In genomic region chr7:127874812-127875626, GRCm38 (mm10) we compare ENCODE assay signal across 8 mouse cellular contexts. TPM values are rescaled to one million over a fixed set of nuclear protein-coding genes. Genes with fewer than 3 reads are reported as not detected.
DNase-seq lines count a peak whose midpoint lies in the region; ATAC-seq and TF ChIP-seq lines count a peak whose summit lies in the region.

No protein-coding gene starts in this region.

- H3K4me1 ChIP-seq in heart, embryonic 13.5 days = peaks cover 31% of the 10 kb centered on the region
- no peaks in the 10 kb centered on the region for H3K4me1 ChIP-seq in ES-Bruce4 (ENCODE audit: control insufficient read depth, insufficient read depth, low read length)
- H3K4me1 ChIP-seq in forebrain, embryonic 15.5 days = peaks cover 28% of the 10 kb centered on the region

- no peak for TF ChIP-seq CTCF in ES-Bruce4 (IDR thresholded peaks at IDR 0.05; ENCODE audit: low read depth, low read length)

- TF ChIP-seq EP300 in ES-Bruce4 (IDR thresholded peaks at IDR 0.05; ENCODE audit: insufficient read depth, low read depth, low read length) = no peak

- TF ChIP-seq POLR2A in ES-Bruce4 (IDR thresholded peaks at IDR 0.05; ENCODE audit: insufficient read depth, low read length) = no peak

- no peak for DNase-seq in heart, adult 11 months
- DNase-seq in urinary bladder, postnatal 14 days (ENCODE audit: low spot score) = no peak
- no peak for DNase-seq in right cerebral cortex, postnatal 36 days (ENCODE audit: low spot score in 2 of 2)
- no peak for DNase-seq in kidney, adult 18-20 months

- WGBS in heart, embryonic 13.5 days = 5% methylated on average over 20 of the region's 20 CpGs
- 4% methylated on average over 20 of the region's 20 CpGs for WGBS in forebrain, embryonic 15.5 days

- H3K27me3 ChIP-seq in heart, embryonic 13.5 days (replicated peaks) = no peaks in the 10 kb centered on the region
- no peaks in the 10 kb centered on the region for H3K27me3 ChIP-seq in ES-Bruce4 (ENCODE audit: control insufficient read depth, insufficient read depth, low read length, poor library complexity, severe bottlenecking)
- H3K27me3 ChIP-seq in forebrain, embryonic 15.5 days = no peaks in the 10 kb centered on the region

- H3K36me3 ChIP-seq in heart, embryonic 13.5 days = peaks cover 53% of the 10 kb centered on the region
- H3K36me3 ChIP-seq in ES-Bruce4 (ENCODE audit: control insufficient read depth, insufficient read depth, low read length, poor library complexity, severe bottlenecking) = peaks cover 12% of the 10 kb centered on the region
- H3K36me3 ChIP-seq in forebrain, embryonic 15.5 days = peaks cover 33% of the 10 kb centered on the region

- H3K4me3 ChIP-seq in heart, embryonic 13.5 days = peak overlapping the region; percentile 97
- peak overlapping the region; percentile 86 for H3K4me3 ChIP-seq in ES-Bruce4 (ENCODE audit: low read depth, low read length)
- peak overlapping the region; percentile 90 for H3K4me3 ChIP-seq in forebrain, embryonic 15.5 days

- peak overlapping the region; percentile 98 for H3K9ac ChIP-seq in heart, embryonic 13.5 days
- H3K9ac ChIP-seq in ES-Bruce4 (ENCODE audit: low read depth, poor library complexity, severe bottlenecking) = peak overlapping the region; percentile 95
- H3K9ac ChIP-seq in forebrain, embryonic 15.5 days (replicated peaks) = peak overlapping the region; percentile 99

- no peaks in the 10 kb centered on the region for H3K9me3 ChIP-seq in heart, embryonic 13.5 days
- H3K9me3 ChIP-seq in ES-Bruce4 (replicated peaks; ENCODE audit: control insufficient read depth, insufficient read depth, low read length, poor library complexity, severe bottlenecking) = no peaks in the 10 kb centered on the region
- no peaks in the 10 kb centered on the region for H3K9me3 ChIP-seq in forebrain, embryonic 15.5 days

- H3K27ac ChIP-seq in heart, embryonic 13.5 days (replicated peaks) = peak overlapping the region; percentile 99
- H3K27ac ChIP-seq in ES-Bruce4 (ENCODE audit: insufficient read depth, low read length) = peak overlapping the region; percentile 21
- peak overlapping the region; percentile 100 for H3K27ac ChIP-seq in forebrain, embryonic 15.5 days (replicated peaks)

- H3K4me2 ChIP-seq in heart, embryonic 13.5 days = peak overlapping the region; percentile 95
- H3K4me2 ChIP-seq in forebrain, embryonic 15.5 days (replicated peaks) = peak overlapping the region; percentile 67

- ATAC-seq in heart, embryonic 13.5 days (ENCODE audit: extremely low read depth, insufficient number of reproducible peaks, low FRiP score, low TSS enrichment) = no peak
- ATAC-seq in forebrain, embryonic 15.5 days (replicated peaks) = peak; percentile 38
- ATAC-seq in megakaryocyte progenitor cell, adult 5-6 weeks (replicated peaks; ENCODE audit: poor library complexity) = peak; percentile 7; the same call in 1 of the 2 replicates

RNA-seq across cellular contexts. Expression of gene Zfp646, which starts 1.0 kb away (rescaled TPM):
- polyA plus RNA-seq in heart, embryonic 13.5 days (2015; fragmentation: Nextera tagmentation; extraction: Ambion mirVana) = 5.6 and 6.6 TPM in 2 replicates
- 42.5 TPM in 2 replicates for polyA plus RNA-seq in ES-Bruce4 (2011; ENCODE audit: insufficient read depth, insufficient read length, low read depth, missing spikeins)
- polyA plus RNA-seq in forebrain, embryonic 15.5 days (2015; fragmentation: Nextera tagmentation; extraction: Ambion mirVana) = 13.2 and 13.7 TPM in 2 replicates
- total RNA-seq in megakaryocyte progenitor cell, adult 5-6 weeks (2015) = 18.7 and 19.4 TPM in 2 replicates
- total RNA-seq in megakaryocyte progenitor cell, adult 5-6 weeks (2017) = 31.6 and 38.2 TPM in 2 replicates

RNA-seq across cellular contexts. Expression of gene Zfp668, which starts 1.6 kb away (rescaled TPM):
- 9.7 and 10.4 TPM in 2 replicates for polyA plus RNA-seq in heart, embryonic 13.5 days (2015; fragmentation: Nextera tagmentation; extraction: Ambion mirVana)
- 15.3 and 17.1 TPM in 2 replicates for polyA plus RNA-seq in ES-Bruce4 (2011; ENCODE audit: insufficient read depth, insufficient read length, low read depth, missing spikeins)
- 46.2 and 48.4 TPM in 2 replicates for polyA plus RNA-seq in forebrain, embryonic 15.5 days (2015; fragmentation: Nextera tagmentation; extraction: Ambion mirVana)
- 5.7 and 7.4 TPM in 2 replicates for total RNA-seq in megakaryocyte progenitor cell, adult 5-6 weeks (2015)
- 2.9 and 6.7 TPM in 2 replicates for total RNA-seq in megakaryocyte progenitor cell, adult 5-6 weeks (2017)

RNA-seq across cellular contexts. Expression of gene Prss53, which starts 15.8 kb away (rescaled TPM):
- 1.4 and 1.5 TPM in 2 replicates for polyA plus RNA-seq in heart, embryonic 13.5 days (2015; fragmentation: Nextera tagmentation; extraction: Ambion mirVana)
- 0.46 and 0.67 TPM in 2 replicates for polyA plus RNA-seq in ES-Bruce4 (2011; ENCODE audit: insufficient read depth, insufficient read length, low read depth, missing spikeins)
- polyA plus RNA-seq in forebrain, embryonic 15.5 days (2015; fragmentation: Nextera tagmentation; extraction: Ambion mirVana) = 0.78 and 0.92 TPM in 2 replicates
- 0.15 and 0.39 TPM in 2 replicates for total RNA-seq in megakaryocyte progenitor cell, adult 5-6 weeks (2015)
- total RNA-seq in megakaryocyte progenitor cell, adult 5-6 weeks (2017) = not detected in 2 replicates

RNA-seq across cellular contexts. Expression of gene Gm21974, which starts 20.2 kb away (rescaled TPM):
- polyA plus RNA-seq in heart, embryonic 13.5 days (2015; fragmentation: Nextera tagmentation; extraction: Ambion mirVana) = not detected in 2 replicates
- not detected in 2 replicates for polyA plus RNA-seq in ES-Bruce4 (2011; ENCODE audit: insufficient read depth, insufficient read length, low read depth, missing spikeins)
- polyA plus RNA-seq in forebrain, embryonic 15.5 days (2015; fragmentation: Nextera tagmentation; extraction: Ambion mirVana) = not detected in 2 replicates
- total RNA-seq in megakaryocyte progenitor cell, adult 5-6 weeks (2015) = not detected in 2 replicates
- total RNA-seq in megakaryocyte progenitor cell, adult 5-6 weeks (2017) = not detected in 2 replicates

RNA-seq across cellular contexts. Expression of gene Vkorc1, which starts 20.4 kb away (rescaled TPM):
- polyA plus RNA-seq in heart, embryonic 13.5 days (2015; fragmentation: Nextera tagmentation; extraction: Ambion mirVana) = 109 and 120 TPM in 2 replicates
- polyA plus RNA-seq in ES-Bruce4 (2011; ENCODE audit: insufficient read depth, insufficient read length, low read depth, missing spikeins) = 31.8 and 35.1 TPM in 2 replicates
- 65.7 and 69.7 TPM in 2 replicates for polyA plus RNA-seq in forebrain, embryonic 15.5 days (2015; fragmentation: Nextera tagmentation; extraction: Ambion mirVana)
- 125 and 145 TPM in 2 replicates for total RNA-seq in megakaryocyte progenitor cell, adult 5-6 weeks (2015)
- 30.7 and 39.6 TPM in 2 replicates for total RNA-seq in megakaryocyte progenitor cell, adult 5-6 weeks (2017)

Comparison
In these comparisons a context has a peak if more than half of its experiments do, and no peak if none do; other contexts are left out.
1. H3K27ac ChIP-seq: peak in every context shown above with its lines; median percentile 100 in forebrain, embryonic 15.5 days; 99 in heart, embryonic 13.5 days; 21 in ES-Bruce4.